Mouse (Mus musculus) ES-Bruce4 (cell line): Measurements from ENCODE around the gene Trim72. TPM values are rescaled to one million over a fixed set of nuclear protein-coding genes. Genes with fewer than 3 reads are reported as not detected.
"Not testable (repeated sequence)": the region's sequence is repeated elsewhere in the genome, so short reads cannot be mapped to it uniquely, and the experiment has no call there.

Experiments
- H3K27ac ChIP-seq: 2 replicates; pipeline ENCODE4 v1.5.1; 2012; ENCODE audit warnings: low read length, inconsistent platforms; ENCODE audit not compliant: insufficient read depth
- H3K27me3 ChIP-seq: 2 replicates; pipeline ENCODE4 v1.6.1; 2012; ENCODE audit warnings: mild to moderate bottlenecking, low read length, inconsistent platforms; ENCODE audit not compliant: control insufficient read depth, poor library complexity, insufficient read depth, severe bottlenecking
- H3K36me3 ChIP-seq: 2 replicates; pipeline ENCODE4 v1.6.1; 2012; ENCODE audit warnings: inconsistent platforms, mild to moderate bottlenecking, low read length, moderate library complexity; ENCODE audit not compliant: control insufficient read depth, poor library complexity, insufficient read depth, severe bottlenecking
- H3K4me1 ChIP-seq: one replicate; pipeline ENCODE4 v1.8.1; 2011; ENCODE audit warnings: low read length; ENCODE audit not compliant: control insufficient read depth, insufficient read depth
- H3K4me3 ChIP-seq: 2 replicates; pipeline ENCODE4 v1.5.1; 2011; ENCODE audit warnings: low read depth, mild to moderate bottlenecking, low read length
- H3K9ac ChIP-seq: 2 replicates; pipeline ENCODE4 v1.6.1; 2012; ENCODE audit warnings: low read depth, mild to moderate bottlenecking, inconsistent platforms; ENCODE audit not compliant: poor library complexity, severe bottlenecking
- H3K9me3 ChIP-seq: replicated peaks from 2 replicates; pipeline ENCODE4 v1.6.1; 2012; ENCODE audit warnings: mild to moderate bottlenecking, low read length, inconsistent platforms; ENCODE audit not compliant: control insufficient read depth, poor library complexity, insufficient read depth, severe bottlenecking
- CTCF ChIP-seq: IDR thresholded peaks from one replicate; pipeline ENCODE4 v1.8.1; 2011; ENCODE audit warnings: low read depth, low read length
- EP300 ChIP-seq: IDR thresholded peaks from 2 replicates; pipeline ENCODE4 v1.6.1; 2011; ENCODE audit warnings: low read depth, low read length; ENCODE audit not compliant: insufficient read depth
- POLR2A ChIP-seq: IDR thresholded peaks from one replicate; pipeline ENCODE4 v1.8.1; 2011; ENCODE audit warnings: low read length; ENCODE audit not compliant: insufficient read depth
- polyA plus RNA-seq: library from polyadenylated mRNA; stranded (reverse); fragments of >200 nt; gene quantifications from 2 replicates; pipeline ENCODE4 v1.2.4, GENCODE M21; 2011; ENCODE audit warnings: low read depth; ENCODE audit not compliant: missing spikeins, insufficient read depth, insufficient read length

Gene Trim72
- polyA plus RNA-seq, 1 experiment: not detected

GRCm38 (mm10) chr7:128004487-128005362 is 976 bp downstream of the Trim72 start:
- no peak for TF ChIP-seq POLR2A
- TF ChIP-seq EP300: no peak
- TF ChIP-seq CTCF: no peak
- Histone ChIP-seq H3K36me3 (no peaks in the 10 kb centered on the region), H3K9ac (no peak overlapping the region), H3K9me3 (no peaks in the 10 kb centered on the region), H3K4me1 (no peaks in the 10 kb centered on the region), H3K27ac (no peak overlapping the region), H3K27me3 (no peaks in the 10 kb centered on the region), H3K4me3 (peak overlapping the region; percentile 48)

GRCm38 (mm10) chr7:128006193-128006592 is 2.4 kb downstream of the Trim72 start:
- Histone ChIP-seq H3K9me3 (no peaks in the 10 kb centered on the region), H3K27me3 (no peaks in the 10 kb centered on the region)
- TF ChIP-seq POLR2A: no peak
- no peak for TF ChIP-seq CTCF
- TF ChIP-seq EP300: no peak

GRCm38 (mm10) chr7:128009715-128010340 is 6.1 kb downstream of the Trim72 start:
- H3K27ac ChIP-seq: no peak overlapping the region
- peak overlapping the region; percentile 49 for H3K9ac ChIP-seq
- H3K9me3 ChIP-seq: no peaks in the 10 kb centered on the region
- peaks cover 5% of the 10 kb centered on the region for H3K4me1 ChIP-seq
- no peaks in the 10 kb centered on the region for H3K36me3 ChIP-seq
- peak overlapping the region; percentile 29 for H3K4me3 ChIP-seq
- TF ChIP-seq CTCF (no peak), POLR2A (no peak), EP300 (no peak)
- no peaks in the 10 kb centered on the region for H3K27me3 ChIP-seq

More at GRCm38 (mm10) chr7:128006193-128006592, 2.4 kb downstream of the Trim72 start:
- H3K36me3 ChIP-seq: no peaks in the 10 kb centered on the region
- H3K4me3 ChIP-seq: no peak overlapping the region
- H3K27ac ChIP-seq: no peak overlapping the region
- H3K4me1 ChIP-seq: peaks cover 5% of the 10 kb centered on the region
- H3K9ac ChIP-seq: no peak overlapping the region

- peaks cover 5% of the 10 kb centered on the region for H3K4me1 ChIP-seq
- no peak for TF ChIP-seq CTCF
- TF ChIP-seq EP300: no peak
- no peak for TF ChIP-seq POLR2A
- H3K4me3 ChIP-seq: no peak overlapping the region
- no peak overlapping the region for H3K9ac ChIP-seq
- H3K36me3 ChIP-seq: no peaks in the 10 kb centered on the region
- no peaks in the 10 kb centered on the region for H3K9me3 ChIP-seq
- H3K27ac ChIP-seq: no peak overlapping the region
- H3K27me3 ChIP-seq: no peaks in the 10 kb centered on the region
Measured at GRCm38 (mm10) chr7:128012136-128012780, 8.5 kb downstream of the Trim72 start.

- Histone ChIP-seq H3K4me3 (no peak overlapping the region), H3K27ac (no peak overlapping the region), H3K27me3 (no peaks in the 10 kb centered on the region), H3K4me1 (peaks cover 5% of the 10 kb centered on the region), H3K9ac (no peak overlapping the region), H3K36me3 (no peaks in the 10 kb centered on the region), H3K9me3 (no peaks in the 10 kb centered on the region)
- TF ChIP-seq CTCF (no peak), POLR2A (no peak)
Measured at GRCm38 (mm10) chr7:128013116-128013515, 9.4 kb downstream of the Trim72 start.

GRCm38 (mm10) chr7:128016134-128016533 is 12.4 kb downstream of the Trim72 start:
- not testable (repeated sequence) for H3K36me3 ChIP-seq, H3K9me3 ChIP-seq, H3K9ac ChIP-seq, H3K27ac ChIP-seq, H3K4me1 ChIP-seq, H3K4me3 ChIP-seq, H3K27me3 ChIP-seq
